Mouse (Mus musculus) erythroblast, embryonic 14.5 days (primary cell): Measurements from ENCODE around the gene Car6. TPM values are rescaled to one million over a fixed set of nuclear protein-coding genes. Genes with fewer than 3 reads are reported as not detected.

Experiments
- H3K27me3 ChIP-seq: 2 replicates; pipeline ENCODE4 v1.6.1; 2012; ENCODE audit warnings: inconsistent platforms; ENCODE audit not compliant: control insufficient read depth
- H3K36me3 ChIP-seq: 2 replicates; pipeline ENCODE4 v1.6.1; 2012; ENCODE audit warnings: mild to moderate bottlenecking, inconsistent platforms; ENCODE audit not compliant: control insufficient read depth
- H3K4me1 ChIP-seq: 2 replicates; pipeline ENCODE4 v1.6.1; 2012; ENCODE audit warnings: inconsistent platforms; ENCODE audit not compliant: control insufficient read depth
- H3K4me3 ChIP-seq: replicated peaks from 2 replicates; pipeline ENCODE3; 2012; ENCODE audit warnings: moderate library complexity, mild to moderate bottlenecking, inconsistent platforms
- H3K9me3 ChIP-seq: 2 replicates; pipeline ENCODE4 v1.6.1; 2012; ENCODE audit warnings: low read length, inconsistent platforms, mixed read lengths; ENCODE audit not compliant: control insufficient read depth
- GATA1 ChIP-seq: IDR thresholded peaks from 2 replicates; pipeline ENCODE4 v1.6.1; 2012; ENCODE audit warnings: low read length, inconsistent platforms, mixed read lengths
- TAL1 ChIP-seq: IDR thresholded peaks from 3 replicates; pipeline ENCODE4 v1.6.1; 2012; ENCODE audit warnings: low read length, inconsistent platforms, mixed read lengths
- polyA plus RNA-seq: library from polyadenylated mRNA; stranded (reverse); fragments of >175 nt; gene quantifications from 2 replicates; pipeline ENCODE4 v1.2.3, GENCODE M21; 2012

Gene Car6
- polyA plus RNA-seq: not detected in 2 replicates

DNA sequence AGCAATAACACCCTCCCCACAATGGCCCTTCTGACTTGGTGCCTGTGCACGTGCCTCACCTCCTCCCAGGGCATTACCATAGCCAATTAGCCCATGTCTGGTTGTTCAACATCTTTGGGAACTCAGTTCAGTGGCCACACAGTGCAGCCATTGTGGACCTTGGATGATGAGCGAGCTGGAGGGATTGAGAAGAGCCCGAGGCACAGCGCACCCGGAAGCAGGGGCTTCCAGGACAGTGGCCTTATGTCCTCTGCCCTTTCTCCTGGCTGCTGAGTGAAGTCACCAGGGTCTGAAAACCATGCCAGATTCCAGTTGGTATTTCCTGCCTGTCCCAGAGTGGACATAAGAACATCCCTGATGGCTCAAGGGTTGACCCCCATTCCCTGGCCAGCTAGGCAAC, at the start of gene Car6:
Gene Car6 (minus strand): TSS at position 101 of the 400 bp plus-strand sequence.
- H3K27me3 ChIP-seq: no peaks in the 10 kb centered on the region
- TF ChIP-seq GATA1: no peak
- TF ChIP-seq TAL1: no peak
- no peaks in the 10 kb centered on the region for H3K9me3 ChIP-seq
- no peaks in the 10 kb centered on the region for H3K4me1 ChIP-seq
- no peaks in the 10 kb centered on the region for H3K36me3 ChIP-seq
- H3K4me3 ChIP-seq: no peak within 1 kb of the TSS

- H3K27me3 ChIP-seq: no peaks in the 10 kb centered on the region
- H3K36me3 ChIP-seq: peaks cover 58% of the 10 kb centered on the region
- no peak for TF ChIP-seq TAL1
- no peak for TF ChIP-seq GATA1
Measured at GRCm38 (mm10) chr4:150249731-150250270, 48.7 kb upstream of the Car6 start.

GRCm38 (mm10) chr4:150248917-150249316, 47.8 kb upstream of the Car6 start:
- TF ChIP-seq TAL1: no peak
- TF ChIP-seq GATA1: no peak
- H3K27me3 ChIP-seq: no peaks in the 10 kb centered on the region
- H3K36me3 ChIP-seq: peaks cover 67% of the 10 kb centered on the region
- H3K4me3 ChIP-seq: no peak overlapping the region
- H3K9me3 ChIP-seq: no peaks in the 10 kb centered on the region
- peaks cover 5% of the 10 kb centered on the region for H3K4me1 ChIP-seq

More at GRCm38 (mm10) chr4:150249731-150250270, 48.7 kb upstream of the Car6 start:
- Histone ChIP-seq H3K9me3 (no peaks in the 10 kb centered on the region), H3K4me3 (no peak overlapping the region), H3K4me1 (peaks cover 5% of the 10 kb centered on the region)

DNA sequence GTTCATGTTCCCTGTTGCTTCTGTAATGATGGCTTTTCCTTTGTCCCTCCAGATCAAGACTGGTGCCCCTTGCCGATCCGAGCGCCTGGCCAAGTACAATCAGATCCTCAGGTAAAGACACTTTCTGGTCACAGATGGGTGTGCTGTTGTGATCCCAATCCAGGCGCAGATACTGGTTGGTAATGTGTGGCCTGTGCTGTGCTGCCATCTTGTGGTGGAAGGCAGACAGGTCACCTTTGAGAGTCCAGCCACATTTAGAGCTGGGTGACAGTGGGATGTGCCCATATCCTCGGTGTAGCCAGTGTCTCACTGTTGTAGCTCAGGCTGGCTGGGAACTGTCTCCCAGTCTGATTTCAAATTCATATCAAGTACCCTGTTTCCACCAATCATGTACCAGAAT, 46.9 kb upstream of the Car6 start:
- no peaks in the 10 kb centered on the region for H3K9me3 ChIP-seq
- peaks cover 76% of the 10 kb centered on the region for H3K36me3 ChIP-seq
- H3K4me1 ChIP-seq: peaks cover 5% of the 10 kb centered on the region
- no peaks in the 10 kb centered on the region for H3K27me3 ChIP-seq
- TF ChIP-seq TAL1 (no peak), GATA1 (no peak)
- H3K4me3 ChIP-seq: no peak overlapping the region

DNA sequence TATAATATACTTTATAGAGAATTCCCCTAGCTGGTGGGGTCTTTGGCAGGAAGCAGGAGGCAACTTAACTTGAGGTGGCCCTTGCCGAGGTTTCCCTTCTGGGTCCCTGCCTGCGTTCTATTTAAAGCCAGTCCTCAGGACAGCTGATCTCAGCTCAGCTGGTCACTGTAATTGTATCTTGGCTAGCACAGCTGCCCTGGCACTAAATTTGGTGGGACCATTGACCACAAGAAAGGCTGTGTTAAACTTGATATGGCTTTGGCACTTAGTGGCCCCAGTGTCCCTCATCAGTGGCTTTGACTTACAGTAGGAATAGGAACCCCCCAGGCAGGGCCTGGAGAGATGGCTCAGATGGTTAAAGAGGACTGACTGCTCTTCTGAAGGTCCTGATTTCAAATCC, 44.7 kb upstream of the Car6 start:
- TF ChIP-seq TAL1: no peak
- TF ChIP-seq GATA1: no peak
- Histone ChIP-seq H3K4me3 (no peak overlapping the region), H3K36me3 (peaks cover 93% of the 10 kb centered on the region), H3K9me3 (no peaks in the 10 kb centered on the region), H3K27me3 (no peaks in the 10 kb centered on the region), H3K4me1 (peaks cover 9% of the 10 kb centered on the region)

- peaks cover 84% of the 10 kb centered on the region for H3K36me3 ChIP-seq
- H3K4me3 ChIP-seq: no peak overlapping the region
- no peaks in the 10 kb centered on the region for H3K9me3 ChIP-seq
- TF ChIP-seq TAL1 (no peak), GATA1 (no peak)
- no peaks in the 10 kb centered on the region for H3K27me3 ChIP-seq
- peaks cover 28% of the 10 kb centered on the region for H3K4me1 ChIP-seq
Measured at GRCm38 (mm10) chr4:150242745-150243144, 41.6 kb upstream of the Car6 start.

GRCm38 (mm10) chr4:150241708-150242107, 40.6 kb upstream of the Car6 start:
- TF ChIP-seq GATA1 (no peak), TAL1 (no peak)
- Histone ChIP-seq H3K4me3 (no peak overlapping the region), H3K27me3 (no peaks in the 10 kb centered on the region), H3K9me3 (no peaks in the 10 kb centered on the region), H3K4me1 (peaks cover 34% of the 10 kb centered on the region), H3K36me3 (peaks cover 74% of the 10 kb centered on the region)

GRCm38 (mm10) chr4:150240381-150240886, 39.3 kb upstream of the Car6 start:
- no peaks in the 10 kb centered on the region for H3K27me3 ChIP-seq
- H3K36me3 ChIP-seq: peaks cover 61% of the 10 kb centered on the region
- no peaks in the 10 kb centered on the region for H3K9me3 ChIP-seq
- H3K4me3 ChIP-seq: no peak overlapping the region
- no peak for TF ChIP-seq TAL1
- TF ChIP-seq GATA1: no peak
- peaks cover 44% of the 10 kb centered on the region for H3K4me1 ChIP-seq

DNA sequence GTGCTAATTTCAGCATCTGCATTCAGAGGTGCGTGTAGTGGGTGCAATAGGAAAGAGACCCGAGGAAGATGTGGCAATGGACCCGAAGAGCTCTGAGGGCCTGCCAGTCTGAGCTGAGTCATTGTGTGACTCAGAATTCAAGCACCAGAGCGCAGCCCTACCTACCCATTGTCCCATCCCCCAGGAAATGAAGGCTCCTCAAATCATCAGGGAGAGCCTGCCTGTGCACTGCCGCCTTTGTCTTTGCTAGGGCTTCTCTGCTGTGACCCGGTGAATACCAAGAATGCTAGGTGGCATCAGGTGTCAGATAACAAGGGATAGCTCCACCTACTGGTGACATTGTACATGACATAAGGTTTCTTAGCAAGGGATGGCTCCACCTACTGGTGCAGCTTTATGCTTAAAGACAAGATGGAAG, 38.8 kb upstream of the Car6 start:
- no peak for TF ChIP-seq GATA1
- TF ChIP-seq TAL1: no peak
- Histone ChIP-seq H3K4me1 (peaks cover 49% of the 10 kb centered on the region), H3K9me3 (no peaks in the 10 kb centered on the region), H3K36me3 (peaks cover 57% of the 10 kb centered on the region), H3K27me3 (no peaks in the 10 kb centered on the region), H3K4me3 (peak overlapping the region; percentile 28)

- TF ChIP-seq TAL1: no peak
- no peak for TF ChIP-seq GATA1
- peaks cover 53% of the 10 kb centered on the region for H3K36me3 ChIP-seq
- no peaks in the 10 kb centered on the region for H3K27me3 ChIP-seq
- H3K4me3 ChIP-seq: peak overlapping the region; percentile 10
- no peaks in the 10 kb centered on the region for H3K9me3 ChIP-seq
- H3K4me1 ChIP-seq: peaks cover 53% of the 10 kb centered on the region
Measured at GRCm38 (mm10) chr4:150239503-150239902, 38.4 kb upstream of the Car6 start.
